Mouse (Mus musculus) retina, postnatal 1 day (tissue): Measurements from ENCODE around the gene Clspn.
A peak's percentile ranks its signal among the peaks of the same experiment; 100 is the strongest.

ENCODE experiments used
- DNase-seq: peaks from one replicate; pipeline ENCODE4 v3.0.0-alpha.2; 2012

The Clspn gene

DNA sequence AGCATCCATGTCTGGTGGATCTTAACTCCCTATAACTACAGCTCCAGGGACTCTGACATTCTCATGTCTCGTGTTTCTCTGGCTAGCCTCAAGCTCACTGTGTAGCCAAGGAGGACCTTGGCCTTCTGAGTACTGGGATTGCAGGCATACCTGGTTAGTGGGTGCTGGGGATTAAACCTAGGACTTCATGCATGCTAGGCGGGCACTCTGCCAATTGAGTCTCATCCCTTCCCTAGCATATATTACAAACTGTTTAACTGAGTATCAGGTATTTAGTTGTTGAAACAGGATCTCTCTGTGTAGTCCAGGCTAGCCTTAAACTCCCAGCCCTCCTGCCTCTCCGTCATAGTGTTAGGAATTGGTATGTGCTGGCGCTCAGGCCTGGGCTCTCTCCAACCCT is 10.5 kb downstream of the Clspn start:
- DNase-seq, result no peak

GRCm38 (mm10) chr4:126569783-126570182 is 13.0 kb downstream of the Clspn start:
- no peak for DNase-seq

GRCm38 (mm10) chr4:126576281-126576680 is 19.5 kb downstream of the Clspn start:
- no peak for DNase-seq

DNA sequence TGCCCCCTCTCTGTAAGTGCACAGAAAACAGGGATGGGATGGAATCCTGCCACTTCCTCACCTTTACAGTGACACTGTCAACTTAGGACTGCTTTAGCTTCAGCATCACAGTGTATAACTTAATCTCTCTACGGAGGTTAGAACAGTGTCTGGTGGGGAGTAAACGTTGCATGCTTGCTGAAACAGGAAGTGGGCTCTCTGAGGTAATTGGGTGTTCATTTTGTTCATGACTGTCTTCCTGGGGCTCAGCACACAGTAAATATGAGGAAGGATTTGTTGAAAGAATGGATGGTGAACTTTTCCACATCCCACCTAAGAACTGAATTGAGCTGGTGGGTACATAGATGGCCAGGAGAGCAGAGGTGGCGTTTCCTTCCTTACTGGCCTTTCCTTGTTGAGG is 21.2 kb downstream of the Clspn start:
- DNase-seq, result no peak

- no peak for DNase-seq
Observed at GRCm38 (mm10) chr4:126579077-126579476, 22.3 kb downstream of the Clspn start.

GRCm38 (mm10) chr4:126585739-126586138 is 29.0 kb downstream of the Clspn start:
- no peak for DNase-seq

- no peak for DNase-seq
Observed at GRCm38 (mm10) chr4:126592039-126592438, 35.3 kb downstream of the Clspn start.

DNA sequence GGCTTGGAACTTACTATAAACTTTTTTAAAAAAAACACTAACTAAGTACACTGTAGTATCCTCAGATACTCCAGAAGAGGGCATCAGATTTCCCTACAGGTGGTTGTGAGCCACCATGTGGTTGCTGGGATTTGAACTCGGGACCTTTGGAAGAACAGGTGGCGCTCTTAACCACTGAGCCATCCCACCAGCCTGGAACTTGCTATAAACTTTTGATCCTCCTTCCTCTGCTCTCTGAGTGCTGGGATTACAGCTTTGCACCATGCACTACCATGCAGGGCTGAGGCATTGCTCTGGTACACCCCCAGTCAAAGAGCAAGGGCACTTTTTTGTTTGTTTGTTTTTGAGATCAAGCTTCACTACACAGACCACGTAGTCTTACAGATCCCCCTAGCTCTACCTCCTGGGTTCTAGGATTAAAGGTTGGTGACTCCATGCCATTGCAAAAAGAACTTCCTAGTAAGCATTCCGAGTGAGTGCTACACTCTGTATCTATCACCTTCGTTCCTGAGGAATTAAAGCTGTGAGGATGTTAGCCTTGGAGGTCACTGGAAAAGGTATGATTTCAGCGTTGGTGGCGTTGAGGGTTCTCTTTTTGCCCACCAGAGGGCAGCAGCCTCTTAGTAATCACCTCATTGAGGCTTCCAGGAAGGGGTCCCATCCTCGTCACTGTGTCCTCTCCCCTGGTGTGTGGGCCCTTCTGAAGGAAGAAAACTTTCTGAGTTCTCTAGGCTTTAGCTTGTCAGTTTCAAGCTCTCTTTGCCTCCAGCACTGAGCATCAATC is 43.4 kb downstream of the Clspn start:
- peak; percentile 80 for DNase-seq

DNA sequence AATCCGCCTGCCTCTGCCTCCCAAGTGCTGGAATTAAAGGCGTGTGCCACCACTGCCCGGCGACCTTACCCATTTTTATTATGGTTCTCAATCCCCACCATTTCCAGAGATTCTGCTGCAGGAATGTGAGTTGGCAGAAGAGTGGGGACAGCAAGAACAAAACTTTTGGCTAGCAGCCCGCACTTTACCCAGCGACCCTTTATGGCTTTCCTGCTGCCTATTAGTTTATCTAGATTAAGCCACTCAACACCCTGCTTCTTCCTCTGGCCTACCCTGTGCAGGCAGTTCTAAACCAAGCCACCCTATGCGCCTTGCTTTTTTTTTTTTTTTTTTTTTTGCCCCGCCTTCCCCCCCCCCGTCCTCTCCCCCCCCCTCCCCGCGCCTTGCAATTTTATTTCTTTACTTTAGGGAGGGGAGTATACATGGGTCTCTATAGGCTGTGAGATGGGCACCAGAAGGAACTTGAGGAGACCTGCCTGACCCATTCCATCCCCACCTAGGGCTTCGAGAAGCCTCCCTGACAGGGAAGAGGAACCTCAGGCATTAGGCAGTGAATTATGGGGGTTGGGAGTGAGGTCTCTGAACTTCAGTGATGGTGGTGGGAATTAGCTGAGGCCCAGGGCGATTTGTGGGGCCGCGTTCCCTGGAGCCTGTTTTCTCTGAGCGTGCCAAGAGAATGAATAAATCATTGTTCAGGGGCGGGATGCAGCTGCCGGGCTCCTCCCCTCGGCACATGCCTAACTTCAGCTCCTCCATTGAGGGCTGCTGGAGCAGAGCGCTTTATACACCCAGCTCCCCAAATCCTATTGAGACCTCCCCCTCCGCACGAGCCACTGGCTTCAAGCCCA is 45.1 kb downstream of the Clspn start:
- peak; percentile 89 for DNase-seq

GRCm38 (mm10) chr4:126602445-126602762 is 45.7 kb downstream of the Clspn start:
- no peak for DNase-seq

GRCm38 (mm10) chr4:126604141-126604540 is 47.4 kb downstream of the Clspn start:
- DNase-seq, result no peak

DNA sequence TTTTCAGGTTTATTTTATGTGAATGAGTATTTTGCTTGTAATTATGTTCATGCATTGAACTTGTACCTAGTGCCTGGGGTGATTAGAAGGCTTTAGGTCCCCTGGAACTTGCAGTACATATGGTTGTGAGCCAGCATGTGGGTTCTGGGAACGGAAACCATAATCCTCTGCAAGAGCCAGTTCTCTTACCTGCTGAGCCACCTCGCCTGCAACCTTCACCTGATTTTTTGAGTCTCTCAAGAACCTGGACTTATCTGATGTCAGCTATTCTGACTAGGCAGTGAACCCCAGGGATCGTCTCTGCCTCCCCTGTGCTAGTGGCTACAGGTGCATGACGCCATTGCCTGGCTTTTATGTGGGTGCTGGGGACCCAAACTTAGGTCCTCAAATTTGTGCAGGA is 49.0 kb downstream of the Clspn start:
- DNase-seq, result no peak

GRCm38 (mm10) chr4:126609606-126610181 is 53.0 kb downstream of the Clspn start, which contains the start of gene 5730409E04Rik:
Gene 5730409E04Rik (plus strand): TSS chr4:126609818.
- DNase-seq, result peak; percentile 81

- no peak for DNase-seq
Observed at GRCm38 (mm10) chr4:126611991-126612390, 55.3 kb downstream of the Clspn start.

- no peak for DNase-seq
Observed at GRCm38 (mm10) chr4:126616312-126616711, 59.6 kb downstream of the Clspn start.

- DNase-seq, result peak; percentile 71
Observed at GRCm38 (mm10) chr4:126619691-126620330, 63.1 kb downstream of the Clspn start.

GRCm38 (mm10) chr4:126620349-126620874 is 63.7 kb downstream of the Clspn start:
- peak; percentile 32 for DNase-seq

GRCm38 (mm10) chr4:126627021-126627681 is 70.4 kb downstream of the Clspn start:
- DNase-seq, result peak; percentile 50

- no peak for DNase-seq
Observed at GRCm38 (mm10) chr4:126631922-126632321, 75.2 kb downstream of the Clspn start.

GRCm38 (mm10) chr4:126632668-126633067 is 75.9 kb downstream of the Clspn start:
- DNase-seq, result no peak

GRCm38 (mm10) chr4:126636330-126636729 is 79.6 kb downstream of the Clspn start:
- DNase-seq, result no peak

GRCm38 (mm10) chr4:126637446-126637845 is 80.7 kb downstream of the Clspn start:
- DNase-seq, result no peak
